Mouse (Mus musculus) liver, embryonic 16.5 days (tissue): ENCODE measurements around the gene Chrna9. TPM values are rescaled to one million over a fixed set of nuclear protein-coding genes. Genes with fewer than 3 reads are reported as not detected.

ENCODE experiments used
- ATAC-seq: fragments of 200-750 bp; cut with Nextera tagmentation; 2 replicates; pipeline ENCODE4 v1.8.0; 2017; ENCODE audit warnings: low read depth, mild to moderate bottlenecking, moderate number of reproducible peaks, moderate library complexity
- H3K27ac ChIP-seq: fragments of 300-500 bp; sonication (generic); 2 replicates; pipeline ENCODE4 v1.5.1; 2014; ENCODE audit warnings: mild to moderate bottlenecking, low read length
- H3K27me3 ChIP-seq: fragments of 300-500 bp; sonication (generic); 2 replicates; pipeline ENCODE4 v1.6.1; 2014; ENCODE audit warnings: low read depth, low read length, mixed read lengths; ENCODE audit not compliant: control insufficient read depth, insufficient read depth
- H3K36me3 ChIP-seq: fragments of 300-500 bp; sonication (generic); 2 replicates; pipeline ENCODE4 v1.6.1; 2014; ENCODE audit warnings: mild to moderate bottlenecking; ENCODE audit not compliant: control insufficient read depth, insufficient read depth
- H3K4me1 ChIP-seq: fragments of 300-500 bp; sonication (generic); 2 replicates; pipeline ENCODE4 v1.6.1; 2014; ENCODE audit warnings: low read depth, low read length, mixed read lengths; ENCODE audit not compliant: control insufficient read depth
- H3K4me2 ChIP-seq: fragments of 300-500 bp; sonication (generic); 2 replicates; pipeline ENCODE4 v1.6.1; 2014; ENCODE audit warnings: low read depth, low read length, mixed read lengths
- H3K4me3 ChIP-seq: fragments of 300-500 bp; sonication (generic); 2 replicates; pipeline ENCODE4 v1.5.1; 2014; ENCODE audit warnings: low read depth, mild to moderate bottlenecking, low read length
- H3K9ac ChIP-seq: fragments of 300-500 bp; sonication (generic); 2 replicates; pipeline ENCODE4 v1.6.1; 2014; ENCODE audit warnings: low read depth, low read length
- H3K9me3 ChIP-seq: fragments of 300-500 bp; sonication (generic); replicated peaks from 2 replicates; pipeline ENCODE4 v1.6.1; 2016; ENCODE audit warnings: low read length; ENCODE audit not compliant: control insufficient read depth
- WGBS: fragments of 180-500 bp; shearing (Covaris S2); extraction: QIAGEN DNeasy Blood & Tissue Kit; methylation state at CpG from one replicate; pipeline ENCODE4 v1.1.7; 2014; ENCODE audit not compliant: insufficient replicate concordance; 5-methylcytosine and 5-hydroxymethylcytosine counted together
- polyA plus RNA-seq: library from polyadenylated mRNA; unstranded; fragments of >200 nt; fragmentation: Nextera tagmentation; extraction: Ambion mirVana; gene quantifications from 2 replicates; pipeline ENCODE4 v1.2.1, GENCODE M21; 2015

Gene Chrna9
- 0.12 TPM in 1 of 2 replicates, not detected in the other for polyA plus RNA-seq

- ATAC-seq = no peak
- no peak within 1 kb of the TSS for H3K27ac ChIP-seq
- no peaks in the 10 kb centered on the region for H3K27me3 ChIP-seq
- no peak within 1 kb of the TSS for H3K4me2 ChIP-seq
- no peak within 1 kb of the TSS for H3K9ac ChIP-seq
- H3K9me3 ChIP-seq = no peaks in the 10 kb centered on the region
- no peaks in the 10 kb centered on the region for H3K4me1 ChIP-seq
- H3K36me3 ChIP-seq = no peaks in the 10 kb centered on the region
- no peak within 1 kb of the TSS for H3K4me3 ChIP-seq
- 68% methylated on average over 5 of the region's 5 CpGs for WGBS
Observed at GRCm38 (mm10) chr5:65934783-65935182, at the start of gene Chrna9. Chrna9 (plus strand) TSS chr5:65934921.

GRCm38 (mm10) chr5:65885699-65886443, 48.9 kb upstream of the Chrna9 start:
- ATAC-seq = no peak
- Histone ChIP-seq H3K27ac (no peak overlapping the region), H3K9me3 (no peaks in the 10 kb centered on the region), H3K4me3 (no peak overlapping the region), H3K4me1 (no peaks in the 10 kb centered on the region; the same call in 1 of the 2 replicates), H3K9ac (no peak overlapping the region), H3K36me3 (no peaks in the 10 kb centered on the region), H3K27me3 (no peaks in the 10 kb centered on the region), H3K4me2 (no peak overlapping the region)
- WGBS = 45% methylated on average over 15 of the region's 15 CpGs

GRCm38 (mm10) chr5:65888102-65888501, 46.6 kb upstream of the Chrna9 start:
- no peaks in the 10 kb centered on the region for H3K4me1 ChIP-seq
- H3K36me3 ChIP-seq = no peaks in the 10 kb centered on the region
- ATAC-seq = no peak
- 78% methylated on average over 5 of the region's 5 CpGs for WGBS
- no peak overlapping the region for H3K4me2 ChIP-seq
- H3K27me3 ChIP-seq = no peaks in the 10 kb centered on the region
- H3K27ac ChIP-seq = no peak overlapping the region
- H3K9ac ChIP-seq = no peak overlapping the region
- H3K4me3 ChIP-seq = no peak overlapping the region
- no peaks in the 10 kb centered on the region for H3K9me3 ChIP-seq

GRCm38 (mm10) chr5:65888998-65889397, 45.7 kb upstream of the Chrna9 start:
- no peaks in the 10 kb centered on the region for H3K9me3 ChIP-seq
- no peaks in the 10 kb centered on the region for H3K27me3 ChIP-seq
- H3K36me3 ChIP-seq = no peaks in the 10 kb centered on the region
- no peak for ATAC-seq
- H3K27ac ChIP-seq = no peak overlapping the region
- H3K4me2 ChIP-seq = no peak overlapping the region
- H3K9ac ChIP-seq = no peak overlapping the region
- H3K4me1 ChIP-seq = no peaks in the 10 kb centered on the region
- WGBS = 56% methylated on average over 5 of the region's 5 CpGs
- H3K4me3 ChIP-seq = no peak overlapping the region

GRCm38 (mm10) chr5:65891251-65891826, 43.4 kb upstream of the Chrna9 start:
- H3K36me3 ChIP-seq = no peaks in the 10 kb centered on the region
- H3K9me3 ChIP-seq = no peaks in the 10 kb centered on the region
- H3K4me3 ChIP-seq = no peak overlapping the region
- ATAC-seq = no peak
- 72% methylated on average over 14 of the region's 14 CpGs for WGBS
- H3K27me3 ChIP-seq = no peaks in the 10 kb centered on the region
- H3K4me2 ChIP-seq = no peak overlapping the region
- no peak overlapping the region for H3K27ac ChIP-seq
- H3K9ac ChIP-seq = no peak overlapping the region
- H3K4me1 ChIP-seq = no peaks in the 10 kb centered on the region

GRCm38 (mm10) chr5:65895121-65895692, 39.5 kb upstream of the Chrna9 start:
- no peak for ATAC-seq
- 29% methylated on average over 6 of the region's 6 CpGs for WGBS
- H3K27ac ChIP-seq = no peak overlapping the region

GRCm38 (mm10) chr5:65895764-65896163, 39.0 kb upstream of the Chrna9 start:
- H3K9me3 ChIP-seq = no peaks in the 10 kb centered on the region
- no peak overlapping the region for H3K9ac ChIP-seq
- 41% methylated on average over 7 of the region's 7 CpGs for WGBS
- ATAC-seq = no peak
- H3K27ac ChIP-seq = no peak overlapping the region
- H3K27me3 ChIP-seq = no peaks in the 10 kb centered on the region
- no peaks in the 10 kb centered on the region for H3K4me1 ChIP-seq
- no peak overlapping the region for H3K4me3 ChIP-seq
- H3K36me3 ChIP-seq = no peaks in the 10 kb centered on the region
- no peak overlapping the region for H3K4me2 ChIP-seq

More at GRCm38 (mm10) chr5:65895121-65895692, 39.5 kb upstream of the Chrna9 start:
- Histone ChIP-seq H3K4me3 (no peak overlapping the region), H3K27me3 (no peaks in the 10 kb centered on the region), H3K36me3 (no peaks in the 10 kb centered on the region), H3K9me3 (no peaks in the 10 kb centered on the region), H3K4me2 (no peak overlapping the region), H3K4me1 (no peaks in the 10 kb centered on the region), H3K9ac (no peak overlapping the region)

- no peak for ATAC-seq
- H3K27ac ChIP-seq = no peak overlapping the region
- no peaks in the 10 kb centered on the region for H3K4me1 ChIP-seq
- no peak overlapping the region for H3K4me3 ChIP-seq
- H3K27me3 ChIP-seq = no peaks in the 10 kb centered on the region
- no peaks in the 10 kb centered on the region for H3K9me3 ChIP-seq
- no peaks in the 10 kb centered on the region for H3K36me3 ChIP-seq
- H3K4me2 ChIP-seq = no peak overlapping the region
- WGBS = 53% methylated on average over 2 of the region's 2 CpGs
- H3K9ac ChIP-seq = no peak overlapping the region
Observed at GRCm38 (mm10) chr5:65897731-65898130, 37.0 kb upstream of the Chrna9 start.

GRCm38 (mm10) chr5:65898683-65899082, 36.0 kb upstream of the Chrna9 start:
- H3K36me3 ChIP-seq = no peaks in the 10 kb centered on the region
- no peak overlapping the region for H3K4me3 ChIP-seq
- ATAC-seq = no peak
- no peaks in the 10 kb centered on the region for H3K27me3 ChIP-seq
- H3K4me1 ChIP-seq = no peaks in the 10 kb centered on the region
- H3K27ac ChIP-seq = no peak overlapping the region
- H3K4me2 ChIP-seq = no peak overlapping the region
- H3K9ac ChIP-seq = no peak overlapping the region
- H3K9me3 ChIP-seq = no peaks in the 10 kb centered on the region
- 35% methylated on average over 3 of the region's 3 CpGs for WGBS
